Mouse (Mus musculus): ENCODE data around the gene P3h3.
A peak's percentile ranks its signal among the peaks of the same experiment; 100 is the strongest.
"Not testable (repeated sequence)": the region's sequence is repeated elsewhere in the genome, so short reads cannot be mapped to it uniquely, and the experiment has no call there.

The P3h3 gene

DNA sequence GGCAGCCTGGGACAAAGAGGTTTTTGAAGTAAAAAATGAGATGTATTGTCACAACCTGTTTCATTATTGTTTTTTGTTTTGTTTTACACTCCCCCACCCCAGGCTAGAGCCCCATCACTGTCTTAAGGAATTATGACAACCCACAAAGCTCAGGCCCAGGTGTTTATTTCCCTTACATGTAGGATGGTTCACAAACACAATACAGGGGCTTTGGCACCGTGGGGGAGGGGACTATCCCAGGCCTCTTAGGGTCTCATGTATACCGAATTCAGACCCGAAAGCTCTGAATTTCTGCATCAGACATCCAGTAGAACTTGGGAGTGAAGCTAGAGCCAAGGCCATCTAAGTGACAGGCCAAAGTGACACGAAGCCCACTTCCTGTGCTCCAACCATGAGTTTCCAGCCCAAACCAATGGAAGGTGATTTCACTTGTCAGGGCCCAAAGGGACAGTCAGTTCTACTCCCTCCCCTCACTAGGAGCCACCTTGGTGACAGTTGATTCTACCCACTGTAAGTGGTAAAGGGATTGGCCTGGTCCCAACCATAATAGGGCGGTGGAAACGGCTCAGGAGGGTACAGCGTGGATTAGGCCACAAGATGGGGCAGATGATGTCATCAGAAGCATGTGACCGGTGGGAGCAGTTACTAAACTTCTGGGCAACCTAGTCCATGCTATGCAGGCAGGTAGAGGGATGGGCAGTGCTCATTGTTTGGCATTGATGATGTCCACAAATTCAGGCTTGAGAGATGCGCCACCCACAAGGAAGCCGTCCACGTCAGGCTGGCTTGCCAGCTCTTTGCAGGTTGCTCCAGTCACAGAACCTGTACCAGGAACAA lies 46.8 kb downstream of the P3h3 start:
- not testable (repeated sequence) for ATAC-seq (ENCODE audit: insufficient number of reproducible peaks, low FRiP score, low TSS enrichment)

DNA sequence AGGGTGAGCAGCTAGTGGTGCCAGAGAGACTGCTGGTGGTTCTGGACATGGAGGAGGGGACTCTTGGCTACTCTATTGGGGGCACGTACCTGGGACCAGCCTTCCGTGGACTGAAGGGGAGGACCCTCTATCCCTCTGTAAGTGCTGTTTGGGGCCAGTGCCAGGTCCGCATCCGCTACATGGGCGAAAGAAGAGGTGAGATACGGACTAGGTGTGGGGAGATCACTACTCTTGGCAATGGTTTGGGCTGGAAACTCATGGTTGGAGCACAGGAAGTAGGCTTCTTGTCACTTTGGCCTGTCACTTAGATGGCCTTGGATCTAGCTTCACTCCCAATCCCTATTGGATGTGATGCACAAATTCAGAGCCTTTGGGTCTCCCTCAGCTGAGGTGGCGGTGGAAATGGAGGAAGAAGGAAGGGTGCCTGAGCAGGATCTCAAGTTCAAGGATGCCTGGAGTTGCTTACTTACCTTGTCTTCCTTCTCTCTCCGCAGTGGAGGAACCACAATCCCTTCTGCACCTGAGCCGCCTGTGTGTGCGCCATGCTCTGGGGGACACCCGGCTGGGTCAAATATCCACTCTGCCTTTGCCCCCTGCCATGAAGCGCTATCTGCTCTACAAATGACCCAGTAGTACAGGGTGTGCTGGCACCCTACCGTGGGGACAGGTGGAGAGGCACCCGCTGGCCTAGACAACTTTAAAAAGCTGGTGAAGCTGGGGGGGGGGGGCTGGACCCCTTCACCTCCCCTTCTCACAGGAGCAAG lies 47.6 kb downstream of the P3h3 start:
- no peak for ATAC-seq (ENCODE audit: insufficient number of reproducible peaks, low FRiP score, low TSS enrichment)

DNA sequence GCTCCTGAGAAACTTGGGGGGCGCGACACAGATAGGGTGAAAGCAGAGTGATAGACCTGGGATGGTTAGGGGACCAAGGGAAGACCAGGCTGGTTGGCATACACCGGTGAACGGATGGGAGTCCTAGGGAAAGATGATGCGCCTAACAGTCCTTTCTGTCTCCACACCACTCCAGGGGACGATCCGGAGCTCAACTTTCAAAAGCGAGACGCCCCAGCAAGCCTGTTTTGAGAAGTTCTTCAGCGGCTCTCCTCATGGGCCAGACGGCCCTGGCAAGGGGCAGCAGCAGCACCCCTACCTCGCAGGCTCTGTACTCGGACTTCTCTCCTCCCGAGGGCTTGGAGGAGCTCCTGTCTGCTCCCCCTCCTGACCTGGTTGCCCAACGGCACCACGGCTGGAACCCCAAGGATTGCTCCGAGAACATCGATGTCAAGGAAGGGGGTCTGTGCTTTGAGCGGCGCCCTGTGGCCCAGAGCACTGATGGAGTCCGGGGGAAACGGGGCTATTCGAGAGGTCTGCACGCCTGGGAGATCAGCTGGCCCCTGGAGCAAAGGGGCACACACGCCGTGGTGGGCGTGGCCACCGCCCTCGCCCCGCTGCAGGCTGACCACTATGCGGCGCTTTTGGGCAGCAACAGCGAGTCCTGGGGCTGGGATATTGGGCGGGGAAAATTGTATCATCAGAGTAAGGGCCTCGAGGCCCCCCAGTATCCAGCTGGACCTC lies 48.3 kb downstream of the P3h3 start:
- ATAC-seq (ENCODE audit: insufficient number of reproducible peaks, low FRiP score, low TSS enrichment), result peak; percentile 18; the same call in 1 of the 2 replicates

DNA sequence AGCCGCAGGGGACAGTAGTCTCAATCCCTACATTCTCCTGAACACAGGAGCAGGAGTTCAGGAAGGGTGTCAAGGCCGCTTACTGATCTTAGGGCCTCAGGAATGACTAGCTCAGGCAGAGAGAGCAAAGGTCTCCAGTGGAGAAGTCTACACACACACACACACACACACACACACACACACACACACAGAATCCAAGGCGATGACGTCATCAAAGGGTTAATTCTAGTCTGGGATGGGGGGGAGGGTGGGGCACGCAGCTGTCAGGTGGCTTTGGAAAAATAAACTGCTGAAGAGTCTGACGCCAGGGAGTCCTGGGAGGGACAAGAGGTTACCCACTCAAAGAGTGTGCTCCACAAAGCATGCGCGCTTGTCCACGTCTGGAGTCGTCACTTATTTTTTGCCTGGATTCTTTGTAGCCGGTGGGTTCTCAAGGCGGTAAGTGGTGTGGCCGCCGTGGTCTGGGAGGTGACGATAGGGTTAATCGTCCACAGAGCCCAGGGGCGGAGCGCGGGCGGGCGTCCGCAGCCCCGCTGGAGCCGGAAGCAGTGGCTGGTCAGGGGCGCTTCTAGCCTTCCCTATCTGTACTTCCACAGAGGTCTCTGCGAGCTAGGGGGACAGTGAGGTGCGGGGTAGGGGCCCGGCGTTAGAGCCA lies 49.1 kb downstream of the P3h3 start, which contains the start of gene Spsb2:
Gene Spsb2 (plus strand): TSS at position 304 of the 655 bp plus-strand sequence.
- no peak for ATAC-seq (ENCODE audit: insufficient number of reproducible peaks, low FRiP score, low TSS enrichment)

DNA sequence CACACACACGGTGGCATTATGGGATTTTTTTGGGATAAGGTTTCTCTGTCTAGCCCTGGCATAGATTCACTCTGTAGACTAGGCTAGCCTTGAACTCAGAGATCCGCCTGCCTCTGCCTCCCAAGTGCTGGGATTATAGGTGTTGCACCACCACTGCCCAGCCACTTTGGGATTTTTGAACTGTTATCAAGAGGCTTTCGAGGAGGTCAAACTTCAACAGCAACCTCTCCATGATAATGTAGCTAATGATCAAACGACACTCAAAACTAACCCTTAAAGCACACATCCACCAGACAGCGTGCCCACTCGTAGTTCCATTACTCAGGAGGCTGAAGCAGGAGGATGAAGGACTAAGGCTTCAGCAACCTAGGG lies 49.6 kb downstream of the P3h3 start:
- no peak for ATAC-seq (ENCODE audit: insufficient number of reproducible peaks, low FRiP score, low TSS enrichment)

DNA sequence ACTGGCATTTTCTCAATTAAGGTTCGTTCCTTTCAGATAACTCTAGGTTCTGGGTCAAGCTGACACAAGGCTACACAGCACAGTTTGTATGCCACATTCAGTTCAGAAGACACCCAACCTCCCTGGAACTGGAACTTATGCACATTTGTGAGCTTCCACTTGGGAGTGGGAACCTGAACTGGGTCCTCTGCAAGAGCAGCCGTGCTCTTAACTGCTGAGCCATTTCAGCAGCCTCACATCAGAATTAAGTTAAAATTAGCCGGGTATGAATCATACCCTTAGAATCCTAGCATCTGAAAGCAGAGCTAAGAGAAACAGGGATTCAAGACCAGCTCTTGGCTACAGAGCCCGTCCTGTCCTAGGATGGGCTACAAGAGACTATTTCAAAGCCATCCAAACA lies 50.2 kb downstream of the P3h3 start:
- ATAC-seq (ENCODE audit: insufficient number of reproducible peaks, low FRiP score, low TSS enrichment), result no peak

DNA sequence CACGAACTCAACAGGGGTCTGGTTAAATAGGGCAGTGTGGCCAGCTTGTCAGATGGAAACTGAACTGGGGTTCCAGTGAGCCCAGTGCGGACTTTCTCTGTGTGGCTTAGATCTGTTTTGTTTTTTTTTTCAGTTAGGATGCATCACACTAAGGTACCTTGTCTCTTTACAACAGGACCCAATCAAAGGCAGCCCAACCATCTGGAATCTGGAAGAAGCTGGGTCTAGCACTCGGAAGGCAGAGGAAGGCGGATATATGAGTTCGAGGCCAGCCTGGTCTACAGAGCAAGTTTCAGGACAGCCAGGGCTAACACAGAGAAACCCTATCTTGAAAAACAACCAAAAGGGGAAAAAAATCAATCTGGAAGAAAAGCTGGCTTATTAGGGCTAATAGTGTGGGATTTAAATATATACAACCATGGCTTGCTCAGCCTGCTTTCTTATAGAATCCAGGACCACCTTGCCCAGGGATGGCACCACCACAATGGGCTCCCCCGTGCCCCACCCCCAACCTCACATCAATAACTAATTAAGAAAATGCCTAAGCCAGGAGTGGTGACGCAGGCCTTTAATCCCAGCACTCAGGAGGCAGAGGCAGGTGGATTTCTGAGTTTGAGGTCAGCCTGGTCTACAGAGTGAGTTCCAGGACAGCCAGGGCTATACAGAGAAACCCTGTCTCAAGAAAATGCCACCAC lies 51.0 kb downstream of the P3h3 start:
- ATAC-seq (ENCODE audit: insufficient number of reproducible peaks, low FRiP score, low TSS enrichment), result no peak

DNA sequence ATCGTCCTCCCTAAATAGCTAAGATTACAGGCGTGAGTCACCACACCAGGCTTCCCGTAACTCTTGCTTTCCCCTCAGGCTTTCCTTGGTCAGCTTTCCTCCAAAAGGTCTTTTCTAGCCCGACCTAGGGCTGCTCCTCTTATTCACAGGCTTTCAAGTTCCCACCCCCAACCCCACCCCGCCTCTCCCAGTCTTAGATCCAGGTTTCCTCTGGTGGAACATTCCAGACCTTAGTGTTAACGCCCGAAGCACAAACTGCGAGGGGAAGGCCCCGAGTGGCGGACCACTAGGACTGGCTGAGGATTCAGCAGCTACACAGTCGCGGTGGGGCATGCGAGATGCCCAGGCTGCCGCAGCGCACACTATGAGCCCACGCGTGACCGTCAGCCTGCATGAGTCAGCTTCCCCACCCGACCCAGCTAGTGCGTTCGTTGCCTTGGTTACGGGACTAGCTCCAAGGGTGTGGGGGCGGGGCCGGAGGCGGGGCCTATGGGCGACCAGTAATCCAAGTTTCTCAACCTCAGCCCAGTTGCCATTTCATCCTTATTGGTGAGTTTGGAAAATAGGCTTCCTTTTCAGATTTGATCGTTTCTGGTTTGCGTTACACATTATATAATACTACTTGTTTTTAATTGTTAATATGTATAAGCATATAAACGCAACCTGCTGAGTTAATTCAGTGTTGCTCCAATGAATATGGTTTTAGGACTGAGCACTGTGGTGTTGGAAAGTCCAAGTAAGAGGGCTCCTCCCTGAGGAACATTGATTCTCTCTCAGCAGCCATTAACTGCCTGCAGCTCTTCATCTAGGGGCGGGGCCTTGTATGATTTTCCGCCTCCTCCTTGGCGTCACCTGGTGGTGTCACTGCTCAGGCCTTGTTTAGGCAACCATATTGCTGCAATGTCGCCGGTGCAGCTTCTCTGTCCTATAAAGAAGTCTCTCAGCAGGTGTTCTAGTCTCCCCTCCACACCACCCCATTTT lies 51.9 kb downstream of the P3h3 start:
- ATAC-seq (ENCODE audit: insufficient number of reproducible peaks, low FRiP score, low TSS enrichment), result peak; percentile 59; the same call in 1 of the 2 replicates

DNA sequence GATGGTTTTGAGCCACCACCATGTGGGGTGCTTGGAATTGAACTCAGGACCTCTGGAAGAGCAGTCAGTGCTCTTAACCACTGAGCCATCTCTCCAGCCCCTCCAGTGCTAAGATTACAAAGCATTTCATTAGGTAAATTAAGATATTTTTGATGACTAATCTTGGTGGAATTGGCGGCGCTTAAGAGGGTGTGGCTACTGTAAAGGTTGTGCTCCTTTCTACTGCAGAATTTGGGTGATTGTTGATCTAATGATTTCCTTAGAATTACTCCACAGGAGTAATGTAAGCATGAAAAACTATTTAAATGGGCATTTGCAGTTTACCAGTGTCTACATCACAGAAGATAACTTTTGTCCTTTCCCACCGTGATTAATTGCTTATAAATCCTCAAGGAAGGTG lies 53.2 kb downstream of the P3h3 start:
- no peak for ATAC-seq (ENCODE audit: insufficient number of reproducible peaks, low FRiP score, low TSS enrichment)

DNA sequence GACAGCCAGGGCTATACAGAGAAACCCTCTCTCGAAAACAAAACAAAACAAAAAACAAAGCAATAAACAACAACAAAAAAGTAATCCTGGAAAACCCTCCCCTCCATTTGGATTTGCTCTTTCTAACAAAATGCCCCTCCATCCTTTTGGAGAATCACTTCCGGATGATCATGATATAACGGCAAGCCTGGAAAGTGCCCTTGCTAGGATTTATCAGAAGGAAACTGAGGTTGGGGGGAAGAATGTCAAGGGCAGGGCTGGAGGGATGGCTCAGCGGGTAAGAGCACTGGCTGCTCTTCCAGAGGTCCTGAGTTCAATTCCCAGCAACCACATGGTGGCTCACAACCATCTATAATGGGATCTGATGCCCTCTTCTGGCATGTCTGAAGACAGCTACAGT lies 53.9 kb downstream of the P3h3 start:
- not testable (repeated sequence) for ATAC-seq (ENCODE audit: insufficient number of reproducible peaks, low FRiP score, low TSS enrichment)

DNA sequence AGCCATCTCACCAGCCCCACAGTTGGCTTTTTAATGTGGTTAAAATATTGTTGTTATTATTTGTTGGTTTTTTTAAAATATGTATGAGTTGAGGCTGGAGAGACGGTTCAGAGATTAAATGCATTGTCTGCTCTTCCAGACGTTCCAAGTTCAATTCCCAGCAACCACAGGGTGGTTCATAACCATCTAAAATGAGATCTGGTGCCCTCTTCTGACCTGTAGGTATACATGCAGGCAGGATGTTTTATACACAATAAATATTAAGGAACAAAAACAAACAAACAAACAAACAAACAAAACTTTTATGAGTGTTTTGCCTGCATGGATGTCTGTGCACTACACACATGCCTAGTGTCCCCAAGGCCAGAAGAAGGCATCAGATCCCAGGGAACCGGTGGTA lies 54.5 kb downstream of the P3h3 start:
- ATAC-seq (ENCODE audit: insufficient number of reproducible peaks, low FRiP score, low TSS enrichment), result no peak

DNA sequence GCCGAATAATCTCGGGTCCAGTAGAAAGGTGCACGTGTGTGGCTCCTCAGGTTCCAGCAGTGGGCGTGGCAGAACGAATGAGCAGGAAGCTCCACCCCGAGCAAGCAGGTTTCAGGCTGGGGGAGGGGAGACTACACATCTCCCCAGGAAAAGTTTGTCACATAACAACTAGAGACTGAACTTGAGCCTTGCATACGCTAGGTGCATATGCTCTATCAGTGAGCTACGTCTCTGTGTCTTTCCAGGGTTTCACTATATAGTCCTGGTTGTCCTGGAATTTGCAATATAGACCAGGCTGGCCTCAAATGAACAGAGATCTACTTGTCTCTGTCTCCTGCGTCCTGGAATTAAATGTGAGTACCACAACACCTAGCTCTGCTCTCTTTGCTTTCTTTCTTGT lies 55.2 kb downstream of the P3h3 start:
- ATAC-seq (ENCODE audit: insufficient number of reproducible peaks, low FRiP score, low TSS enrichment), result not testable (repeated sequence)

DNA sequence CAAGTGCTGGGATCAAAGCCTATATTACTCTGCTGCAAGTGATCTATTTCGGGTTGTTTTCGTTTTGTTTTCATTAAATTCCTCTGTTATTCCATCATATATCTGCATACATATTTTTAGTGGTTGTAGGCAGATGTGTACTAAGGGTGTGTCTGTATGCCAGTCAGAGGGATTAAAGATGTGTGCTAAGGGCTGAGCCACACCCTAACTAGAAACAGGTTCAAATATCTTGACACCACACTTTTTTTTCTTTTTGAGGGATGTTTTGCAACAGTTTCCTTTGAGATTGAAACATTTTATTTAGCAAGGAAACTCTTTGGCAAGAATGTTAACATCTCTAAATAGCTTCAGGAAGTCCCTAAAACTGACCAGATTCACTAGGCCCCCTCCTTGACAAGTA lies 61.4 kb downstream of the P3h3 start:
- ATAC-seq (ENCODE audit: insufficient number of reproducible peaks, low FRiP score, low TSS enrichment), result no peak

DNA sequence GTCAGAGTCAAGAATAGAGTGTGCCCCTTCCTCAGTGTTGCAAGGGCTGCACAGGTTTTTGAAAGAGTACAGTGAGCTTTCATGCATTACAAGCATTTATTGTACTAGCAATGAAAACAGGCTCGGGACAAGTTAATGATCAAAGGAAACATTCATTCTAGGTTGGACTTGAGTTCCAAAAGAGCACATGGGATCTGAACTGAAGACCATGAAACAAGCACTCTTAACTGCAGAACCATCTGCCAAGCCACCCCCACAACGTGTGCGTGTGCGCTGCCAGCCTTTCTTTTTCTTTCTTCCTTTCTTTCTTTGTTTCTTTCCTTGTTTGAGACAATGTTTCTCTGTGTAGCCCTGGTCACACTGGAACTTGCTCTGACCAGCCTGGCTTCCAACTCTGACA lies 61.8 kb downstream of the P3h3 start:
- ATAC-seq (ENCODE audit: insufficient number of reproducible peaks, low FRiP score, low TSS enrichment), result no peak

DNA sequence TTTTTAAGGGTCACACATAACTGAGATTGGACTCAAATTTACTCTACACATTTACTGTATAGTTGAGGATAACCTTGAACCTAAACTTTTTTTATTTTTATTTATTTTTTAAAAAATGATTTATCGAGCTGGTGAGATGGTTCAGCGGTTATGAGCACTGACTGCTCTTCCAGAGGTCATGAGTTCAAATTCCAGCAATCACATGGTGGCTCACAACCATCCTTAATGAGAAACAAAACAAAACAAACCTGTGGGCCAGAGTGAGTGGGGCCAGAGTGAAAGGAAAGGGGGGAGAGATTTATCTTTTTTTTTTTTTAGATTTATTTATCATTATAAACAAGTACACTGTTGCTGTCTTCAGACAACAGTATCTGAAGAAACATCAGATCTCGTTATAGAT lies 65.6 kb downstream of the P3h3 start:
- no peak for ATAC-seq (ENCODE audit: insufficient number of reproducible peaks, low FRiP score, low TSS enrichment)

Measured in cerebellum, adult (tissue).